ENCODE assay signal across 8 mouse cellular contexts in the genomic region with DNA sequence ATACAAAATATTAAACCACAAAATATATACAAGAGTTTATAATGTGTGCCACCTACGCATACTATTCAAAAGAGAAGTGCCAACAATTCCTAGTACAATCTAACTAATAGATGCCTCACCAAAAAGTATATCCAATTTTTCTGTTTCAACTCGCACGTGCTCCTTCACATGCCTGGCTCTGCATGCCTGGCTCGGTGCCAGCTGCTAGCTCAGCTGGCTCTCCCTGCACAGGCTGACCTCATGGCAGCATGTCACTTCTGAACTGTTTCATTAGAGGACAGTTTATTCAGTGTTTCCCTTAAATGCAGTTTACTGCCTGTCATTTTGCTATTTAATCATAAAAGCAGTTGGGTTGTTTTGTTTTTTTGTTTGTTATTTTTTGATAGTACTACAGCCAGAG. TPM values are rescaled to one million over a fixed set of nuclear protein-coding genes. Genes with fewer than 3 reads are reported as not detected.
DNase-seq lines count a peak whose midpoint lies in the region; ATAC-seq and TF ChIP-seq lines count a peak whose summit lies in the region.

No protein-coding gene starts in this region.

- no peak overlapping the region for H3K9ac ChIP-seq in hindbrain, embryonic 15.5 days
- H3K9ac ChIP-seq in liver, embryonic 16.5 days (ENCODE audit: low read depth, low read length), result no peak overlapping the region

- H3K27ac ChIP-seq in left cerebral cortex, adult 2 months, result no peak overlapping the region
- no peak overlapping the region for H3K27ac ChIP-seq in cerebellum, adult 2 months (ENCODE audit: insufficient read depth, low read length)
- no peak overlapping the region for H3K27ac ChIP-seq in hindbrain, embryonic 15.5 days (replicated peaks)
- no peak overlapping the region for H3K27ac ChIP-seq in liver, embryonic 16.5 days (ENCODE audit: low read length)

- WGBS in cerebellum, adult 2 months, result 26% methylated on average over 4 of the region's 4 CpGs
- WGBS in hindbrain, embryonic 15.5 days, result 34% methylated on average over 4 of the region's 4 CpGs
- 67% methylated on average over 4 of the region's 4 CpGs for WGBS in liver, embryonic 16.5 days (ENCODE audit: insufficient replicate concordance)

- H3K27me3 ChIP-seq in cerebellum, adult 2 months (ENCODE audit: control insufficient read depth, insufficient read depth, low read length), result no peaks in the 10 kb centered on the region
- no peaks in the 10 kb centered on the region for H3K27me3 ChIP-seq in hindbrain, embryonic 15.5 days
- no peaks in the 10 kb centered on the region for H3K27me3 ChIP-seq in liver, embryonic 16.5 days (ENCODE audit: control insufficient read depth, insufficient read depth, low read depth, low read length)

- no peaks in the 10 kb centered on the region for H3K9me3 ChIP-seq in hindbrain, embryonic 15.5 days
- no peaks in the 10 kb centered on the region for H3K9me3 ChIP-seq in liver, embryonic 16.5 days (replicated peaks; ENCODE audit: control insufficient read depth, low read length)

- TF ChIP-seq POLR2A in cerebellum, adult 2 months (IDR thresholded peaks at IDR 0.05; ENCODE audit: borderline replicate concordance, insufficient read depth, low read length), result no peak

- 0 out of 2 replicates have a peak, but pooled peaks have one; percentile 65 for ATAC-seq in hindbrain, embryonic 15.5 days (ENCODE audit: low FRiP score, low read depth)
- ATAC-seq in liver, embryonic 16.5 days (ENCODE audit: low read depth), result 0 out of 2 replicates have a peak, but pooled peaks have one; percentile 43
- ATAC-seq in inflammation-experienced regulatory T-cells, adult 6 months, result no peak

- DNase-seq in left cerebral cortex, adult 2 months (ENCODE audit: extremely low spot score in 1 of 2, low spot score in 2 of 2), result peak; percentile 14 to 21
- DNase-seq in left cerebral cortex, adult 8-10 months (ENCODE audit: low spot score in 2 of 2), result no peak
- DNase-seq in cerebellum, adult 2 months, result peak; percentile 53 to 66
- peak; percentile 22 to 56 for DNase-seq in gastrocnemius, adult 8-10 months (ENCODE audit: low spot score in 2 of 2)
- DNase-seq in right cerebral cortex, postnatal 14 days, result peak; percentile 36

- peaks cover 3% of the 10 kb centered on the region for H3K4me1 ChIP-seq in cerebellum, adult 2 months (ENCODE audit: control insufficient read depth, insufficient read depth, low read length)
- H3K4me1 ChIP-seq in hindbrain, embryonic 15.5 days (replicated peaks), result peaks cover 5% of the 10 kb centered on the region
- no peaks in the 10 kb centered on the region for H3K4me1 ChIP-seq in liver, embryonic 16.5 days (ENCODE audit: control insufficient read depth, low read depth, low read length)

- no peak for TF ChIP-seq CTCF in left cerebral cortex, adult 2 months (IDR thresholded peaks at IDR 0.05)
- no peak for TF ChIP-seq CTCF in cerebellum, adult 2 months (IDR thresholded peaks at IDR 0.05; ENCODE audit: borderline replicate concordance, insufficient read depth, low read depth, low read length)

- H3K36me3 ChIP-seq in hindbrain, embryonic 15.5 days, result no peaks in the 10 kb centered on the region
- peaks cover under 1% of the 10 kb centered on the region for H3K36me3 ChIP-seq in liver, embryonic 16.5 days (ENCODE audit: control insufficient read depth, insufficient read depth)

- no peak overlapping the region for H3K4me2 ChIP-seq in hindbrain, embryonic 15.5 days
- no peak overlapping the region for H3K4me2 ChIP-seq in liver, embryonic 16.5 days (ENCODE audit: low read depth, low read length)

- intact Hi-C loops in left cerebral cortex, adult 2 months (cut with DNase I), result no loop called here

- no peak overlapping the region for H3K4me3 ChIP-seq in left cerebral cortex, adult 2 months
- no peak overlapping the region for H3K4me3 ChIP-seq in cerebellum, adult 2 months (replicated peaks; ENCODE audit: insufficient read depth, low read depth, low read length)
- no peak overlapping the region for H3K4me3 ChIP-seq in hindbrain, embryonic 15.5 days
- no peak overlapping the region for H3K4me3 ChIP-seq in liver, embryonic 16.5 days (ENCODE audit: low read depth, low read length)

RNA-seq across cellular contexts. Expression of a gene that starts 46.9 kb away (rescaled TPM):
- total RNA-seq in left cerebral cortex, adult 2 months (2021), result 10 to 100 TPM; 36.6 to 40.8 TPM
- 10 to 100 TPM; 33.0 to 43.3 (median 36.7) TPM for total RNA-seq in left cerebral cortex, adult 8-10 months (2022)
- 21.1 and 22.7 TPM in 2 replicates for polyA plus RNA-seq in cerebellum, adult 2 months (2012; rRNA removed)
- total RNA-seq in gastrocnemius, adult 8-10 months (2022), result 10 to 100 TPM; 14.8 to 21.3 (median 19.2) TPM
- 22.4 and 24.6 TPM in 2 replicates for polyA plus RNA-seq in hindbrain, embryonic 15.5 days (2015; fragmentation: Nextera tagmentation; extraction: Ambion mirVana)
- polyA plus RNA-seq in liver, embryonic 16.5 days (2015; fragmentation: Nextera tagmentation; extraction: Ambion mirVana), result 31.1 and 33.8 TPM in 2 replicates
- polyA plus RNA-seq in inflammation-experienced regulatory T-cells, adult 6 months (2017; shearing (Covaris generic)), result 10 to 100 TPM; 45.5 to 53.7 (median 47.8) TPM

Comparison
In these comparisons a context has a peak if more than half of its experiments do, and no peak if none do; other contexts are left out.
1. DNase-seq: peak in left cerebral cortex, adult 2 months (2 of 2), cerebellum, adult 2 months (2 of 2), gastrocnemius, adult 8-10 months (2 of 2) and right cerebral cortex, postnatal 14 days (single experiment); none in left cerebral cortex, adult 8-10 months (0 of 2).